Mouse (Mus musculus): Measurements from ENCODE around the gene Cog6.

Gene Cog6

DNA sequence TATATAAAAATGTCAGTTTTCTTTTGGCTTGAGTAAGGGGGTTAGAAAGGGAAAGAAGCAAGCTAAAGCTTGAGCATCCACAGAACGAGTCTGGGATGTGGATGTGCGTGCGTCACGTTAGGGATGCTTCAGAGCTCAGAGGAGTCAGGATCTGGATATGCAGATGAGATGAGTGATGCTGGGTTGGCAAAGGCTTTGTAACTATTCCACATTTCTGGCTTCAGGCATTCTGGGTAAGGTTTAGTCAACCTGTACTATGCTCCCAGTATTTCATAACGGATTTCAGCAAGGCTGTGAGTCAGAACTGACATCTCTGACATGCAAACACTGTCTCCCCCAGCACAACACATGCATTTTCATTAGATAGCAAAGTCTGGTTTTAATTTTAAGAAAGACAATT is 20.4 kb downstream of the Cog6 start:
- TF ChIP-seq GATA4 (IDR thresholded peaks at IDR 0.05; ENCODE audit: insufficient replicate concordance, low read length): no peak

DNA sequence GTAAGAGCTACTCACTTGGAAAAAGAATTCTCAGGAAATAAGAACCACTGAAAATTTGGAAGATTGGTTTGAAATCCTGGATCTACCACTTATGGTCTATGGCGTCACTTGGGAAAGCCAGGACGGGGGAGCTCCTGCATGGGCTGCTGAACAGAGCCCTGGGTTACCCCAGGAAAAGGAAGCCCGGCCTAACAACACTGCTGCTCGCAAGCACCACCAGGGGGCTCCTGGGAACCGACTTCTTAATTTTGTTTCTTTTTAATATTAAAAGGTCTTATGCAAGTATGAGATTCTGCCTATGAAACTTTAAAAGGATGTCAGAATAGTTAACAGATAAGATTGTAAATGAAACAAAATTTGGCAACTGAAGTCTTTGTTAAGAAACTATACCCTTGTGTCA is 22.4 kb downstream of the Cog6 start:
- TF ChIP-seq GATA4 (IDR thresholded peaks at IDR 0.05; ENCODE audit: insufficient replicate concordance, low read length): no peak

DNA sequence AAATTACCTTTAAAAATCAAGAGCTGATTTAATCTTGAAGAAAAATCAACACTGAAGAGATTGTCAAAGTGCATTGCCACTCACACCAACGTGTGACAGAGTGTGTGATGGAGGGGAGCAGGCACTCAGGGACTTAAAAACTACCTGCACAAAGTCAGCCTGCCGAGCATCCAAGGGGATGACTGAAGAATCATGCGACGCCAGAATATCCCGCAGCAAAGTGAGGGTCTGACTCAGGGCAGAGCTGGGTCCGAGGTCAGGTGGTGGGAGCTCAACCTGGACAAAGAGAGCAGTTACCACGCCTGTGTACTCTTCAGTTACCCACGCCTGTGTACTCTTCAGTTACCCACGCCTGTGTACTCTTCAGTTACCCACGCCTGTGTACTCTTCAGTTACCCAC is 23.7 kb downstream of the Cog6 start:
- no peak for TF ChIP-seq GATA4 (IDR thresholded peaks at IDR 0.05; ENCODE audit: insufficient replicate concordance, low read length)

DNA sequence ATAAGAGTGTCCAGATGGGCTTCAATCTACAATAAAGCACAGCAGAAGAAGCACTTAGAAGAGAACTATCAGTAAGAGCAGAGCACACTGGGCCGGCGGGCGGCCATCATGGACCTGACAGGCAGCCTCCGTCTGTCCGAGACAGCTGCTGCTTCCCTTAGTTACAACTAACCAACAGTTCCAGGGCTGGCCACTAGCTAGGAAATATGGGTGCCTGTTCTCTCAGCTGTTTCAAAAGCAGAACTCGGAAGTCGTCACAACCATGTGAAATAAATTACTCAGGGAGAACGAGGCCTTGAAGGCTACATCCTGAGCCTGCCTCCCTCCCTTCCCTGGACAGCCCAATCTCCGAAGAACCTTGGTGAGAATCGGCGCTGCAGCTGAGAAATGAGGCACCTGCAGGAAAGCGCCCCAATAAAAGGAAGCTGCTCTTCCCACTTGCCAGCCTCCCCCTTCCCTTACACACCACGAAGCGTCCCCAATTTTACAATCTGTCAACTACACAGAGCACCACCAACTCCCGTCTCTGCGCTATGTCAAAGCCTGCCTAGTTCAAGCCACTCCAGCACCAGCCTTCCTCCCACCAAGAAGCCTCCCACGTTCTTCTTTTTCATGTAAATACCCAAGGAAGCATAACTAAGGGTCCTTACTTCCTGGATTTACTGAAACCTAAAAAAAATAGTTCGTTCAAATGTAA is 26.8 kb downstream of the Cog6 start:
- no peak for TF ChIP-seq GATA4 (IDR thresholded peaks at IDR 0.05; ENCODE audit: insufficient replicate concordance, low read length)

DNA sequence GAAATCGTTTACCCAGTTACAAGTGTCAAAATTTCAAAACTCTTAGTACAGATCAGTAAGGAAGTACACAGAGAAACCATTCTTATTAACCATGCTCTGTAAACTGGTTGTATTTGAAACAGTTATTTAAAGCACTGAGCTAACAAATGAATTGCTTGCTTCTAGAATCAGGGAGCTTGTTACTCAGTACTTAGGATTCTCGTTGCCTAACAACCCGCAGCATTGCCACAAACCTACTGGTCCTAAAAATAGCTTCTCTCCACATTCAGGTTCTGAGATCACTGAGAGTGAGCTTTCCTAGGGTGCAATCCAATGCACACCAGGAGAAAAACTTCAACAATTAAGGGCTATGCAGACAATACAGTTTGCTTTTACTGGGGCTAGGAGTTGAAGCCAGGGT is 33.3 kb downstream of the Cog6 start:
- TF ChIP-seq GATA4 (IDR thresholded peaks at IDR 0.05; ENCODE audit: insufficient replicate concordance, low read length): no peak

DNA sequence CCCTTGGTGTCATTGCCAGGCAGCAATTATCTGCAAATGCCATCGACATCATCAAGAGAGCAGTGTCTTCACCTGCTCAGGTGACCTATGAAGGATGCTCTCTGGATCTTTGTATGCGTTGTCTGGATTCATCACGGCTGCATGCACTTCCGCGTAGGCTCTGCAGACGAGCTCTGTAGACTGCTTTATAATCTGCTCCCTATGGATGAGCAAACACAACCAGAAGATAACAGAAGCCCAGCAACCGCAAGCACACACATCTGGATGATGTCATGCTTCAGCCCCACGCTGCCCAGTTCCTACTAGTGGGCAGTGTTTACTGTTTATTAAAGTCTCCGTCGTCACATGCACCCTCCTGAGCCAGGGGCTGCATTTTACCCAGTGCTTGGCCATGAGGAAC is 34.0 kb downstream of the Cog6 start:
- no peak for TF ChIP-seq GATA4 (IDR thresholded peaks at IDR 0.05; ENCODE audit: insufficient replicate concordance, low read length)

DNA sequence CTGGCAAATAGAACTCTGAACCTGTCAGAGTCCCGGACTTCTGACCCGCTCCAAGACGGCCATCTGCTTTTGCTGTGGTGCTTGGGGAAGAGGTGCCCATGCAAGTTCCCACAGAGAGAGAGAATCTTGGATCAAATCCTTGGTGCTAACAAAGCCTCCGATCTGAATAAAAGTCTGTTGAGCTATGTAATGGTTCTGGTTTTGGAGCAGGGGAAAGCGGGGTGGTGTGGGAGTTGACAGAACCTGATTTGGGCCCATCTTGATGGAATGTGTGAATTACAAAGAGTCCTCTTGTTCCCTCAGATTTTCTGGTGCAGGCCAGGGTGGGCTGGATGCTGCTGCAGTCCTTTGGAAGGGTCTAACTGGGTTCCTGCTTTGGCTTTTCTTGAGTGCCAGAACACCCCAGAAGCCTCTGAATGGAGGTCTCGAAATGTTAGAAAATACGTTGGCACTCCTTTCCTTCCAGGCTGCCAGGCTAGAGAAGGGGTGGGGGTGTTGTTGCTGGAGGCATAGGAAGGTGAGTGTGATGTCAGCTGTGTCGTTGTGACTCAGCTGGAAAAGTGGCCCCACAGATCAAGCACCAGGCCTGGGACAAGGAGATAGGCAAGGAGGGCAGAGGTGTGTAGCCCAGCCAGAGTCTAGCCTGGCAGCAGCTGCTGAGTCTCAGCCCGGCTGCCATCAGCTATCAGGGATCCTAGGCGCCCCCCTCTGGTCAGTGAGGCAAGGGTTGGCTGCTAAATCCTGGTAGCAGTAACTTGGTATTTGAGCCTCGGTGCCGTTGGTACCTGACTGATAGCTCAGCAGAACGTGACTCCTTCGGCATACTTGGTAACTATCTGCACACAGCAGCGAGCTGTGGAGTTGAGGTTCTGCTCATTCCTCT is 42.1 kb downstream of the Cog6 start:
- no peak for TF ChIP-seq GATA4 (IDR thresholded peaks at IDR 0.05; ENCODE audit: insufficient replicate concordance, low read length)

DNA sequence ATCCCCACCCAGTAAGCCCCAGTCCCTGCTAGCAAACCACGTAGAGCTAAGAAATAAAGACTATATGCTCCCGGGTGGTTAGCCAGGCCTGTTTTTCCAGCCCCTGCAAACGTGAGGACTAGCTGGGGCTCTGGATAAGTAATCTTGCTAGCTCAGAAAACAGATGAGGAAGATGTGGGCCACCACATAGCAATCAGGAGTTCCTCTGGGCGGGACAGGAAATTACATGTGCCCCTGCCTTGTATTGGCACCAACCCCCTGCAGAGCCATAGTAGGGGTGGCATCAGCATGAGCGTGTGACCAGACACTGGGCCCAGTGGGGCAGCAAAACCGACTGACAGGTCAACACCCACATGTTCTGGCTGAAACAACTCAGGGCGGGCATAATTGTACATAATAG is 44.1 kb downstream of the Cog6 start:
- TF ChIP-seq GATA4 (IDR thresholded peaks at IDR 0.05; ENCODE audit: insufficient replicate concordance, low read length): no peak

DNA sequence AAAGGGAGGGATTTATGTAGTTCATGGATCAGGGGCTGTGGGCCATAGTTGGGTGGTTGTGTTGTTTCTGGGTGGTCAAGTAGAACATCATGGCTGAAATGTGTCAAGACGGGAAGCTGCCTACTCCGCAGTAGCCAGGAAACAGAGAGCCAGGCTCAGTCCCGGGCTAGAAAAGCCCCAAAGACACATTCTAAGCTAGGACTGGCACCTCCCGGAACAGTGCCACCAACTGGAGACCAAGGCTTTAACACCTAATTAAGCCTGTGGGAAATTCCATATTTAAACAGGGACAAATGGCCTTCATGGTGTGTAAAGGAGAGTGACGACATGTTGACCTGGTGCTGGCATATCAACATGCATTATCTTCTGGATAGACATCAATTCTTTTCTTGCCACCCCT is 50.0 kb downstream of the Cog6 start:
- TF ChIP-seq GATA4 (IDR thresholded peaks at IDR 0.05; ENCODE audit: insufficient replicate concordance, low read length): no peak

DNA sequence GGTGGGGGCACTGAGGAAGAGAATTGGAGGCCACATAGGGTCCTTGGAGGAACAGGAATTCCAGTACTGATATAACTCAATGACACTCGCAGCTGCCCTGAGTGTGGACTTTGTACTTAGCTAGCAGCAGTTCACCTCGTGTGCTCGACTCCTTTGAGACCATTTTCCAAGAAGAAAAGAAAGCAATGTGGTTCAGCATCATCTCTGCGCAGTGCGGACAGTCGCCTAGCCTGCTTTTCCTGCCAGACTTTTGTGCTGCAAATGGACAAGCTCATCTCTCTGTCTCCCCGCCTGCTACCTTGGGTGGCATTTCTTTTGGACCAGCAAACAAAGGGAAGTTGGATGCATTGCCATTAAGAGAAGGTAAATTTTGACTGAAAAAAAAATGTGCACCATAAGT is 52.8 kb downstream of the Cog6 start:
- TF ChIP-seq GATA4 (IDR thresholded peaks at IDR 0.05; ENCODE audit: insufficient replicate concordance, low read length): no peak

DNA sequence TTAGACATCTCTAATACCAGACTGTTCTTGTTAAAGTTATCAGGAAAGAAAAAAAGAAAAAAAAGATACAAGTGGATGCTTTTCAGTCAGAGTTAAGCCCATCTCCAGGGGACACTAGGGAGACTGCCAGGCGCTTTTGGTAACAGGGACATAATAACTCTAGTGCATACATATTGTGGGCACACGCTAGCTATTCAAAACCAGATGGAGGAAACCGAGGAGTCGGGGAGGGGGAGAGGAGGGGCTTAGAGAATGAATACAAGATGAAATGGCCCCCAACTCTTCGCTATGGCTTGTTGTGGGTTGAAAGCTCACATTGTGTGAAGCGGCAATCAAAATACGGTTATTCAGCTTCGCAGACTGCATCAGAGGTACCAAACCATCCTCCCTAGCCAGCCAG is 53.6 kb downstream of the Cog6 start:
- no peak for TF ChIP-seq GATA4 (IDR thresholded peaks at IDR 0.05; ENCODE audit: insufficient replicate concordance, low read length)

DNA sequence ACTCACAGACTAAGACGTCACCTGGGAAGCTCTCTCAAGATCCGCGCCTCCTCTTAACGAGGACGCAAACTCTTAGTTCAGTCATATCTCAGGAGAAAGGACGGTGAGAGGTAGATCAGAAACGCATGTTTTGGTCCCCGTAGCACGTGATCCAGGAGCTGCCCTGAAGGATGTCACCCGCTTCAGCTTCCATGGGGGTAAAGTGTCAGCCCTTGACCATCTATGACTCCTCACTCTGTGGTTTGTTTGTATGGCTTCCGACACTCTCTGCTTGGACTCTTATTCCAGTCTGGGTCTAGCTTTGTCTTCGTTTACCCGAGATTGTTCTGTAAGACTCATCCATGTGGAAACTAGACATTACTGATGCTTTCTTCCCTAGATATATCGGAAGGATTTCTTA is 54.6 kb downstream of the Cog6 start:
- no peak for TF ChIP-seq GATA4 (IDR thresholded peaks at IDR 0.05; ENCODE audit: insufficient replicate concordance, low read length)

DNA sequence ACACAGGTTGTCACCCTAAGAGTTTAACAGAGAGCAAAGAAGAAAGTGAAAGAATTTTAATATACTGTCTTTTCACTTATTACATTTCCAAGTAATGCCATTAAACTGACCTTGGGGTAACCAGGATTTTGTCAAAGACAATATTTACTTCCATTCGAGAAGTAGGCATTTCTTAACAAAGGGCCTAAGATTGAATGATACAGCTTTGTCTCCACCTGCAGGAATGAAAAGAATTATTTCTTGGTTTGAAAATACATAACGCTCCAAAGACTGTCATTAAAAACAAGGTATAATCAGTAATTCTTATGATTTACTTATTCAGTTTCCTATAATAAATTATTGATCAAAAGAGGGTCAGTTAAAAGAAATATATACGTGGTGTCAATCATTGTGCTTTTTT is 55.4 kb downstream of the Cog6 start:
- no peak for TF ChIP-seq GATA4 (IDR thresholded peaks at IDR 0.05; ENCODE audit: insufficient replicate concordance, low read length)

DNA sequence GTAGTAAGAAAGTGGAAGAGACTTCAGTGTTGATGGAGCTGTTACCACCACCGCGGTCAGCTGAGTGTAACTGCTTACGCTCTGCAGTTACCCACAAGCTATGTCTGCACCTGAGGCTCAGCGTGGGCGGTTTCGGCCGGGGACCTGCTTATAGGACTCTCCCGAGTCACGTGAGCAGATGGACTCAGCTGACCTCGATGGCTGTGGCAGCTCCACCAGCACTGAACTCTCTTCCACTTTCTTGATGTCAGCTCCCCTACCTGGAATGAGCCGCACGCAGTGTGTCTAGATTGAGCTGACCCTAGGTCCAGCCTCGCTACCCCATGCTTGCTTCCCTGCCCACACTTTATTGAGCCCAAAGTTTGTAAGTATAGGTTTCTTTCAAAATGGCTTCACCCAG is 56.1 kb downstream of the Cog6 start:
- TF ChIP-seq GATA4 (IDR thresholded peaks at IDR 0.05; ENCODE audit: insufficient replicate concordance, low read length): no peak

DNA sequence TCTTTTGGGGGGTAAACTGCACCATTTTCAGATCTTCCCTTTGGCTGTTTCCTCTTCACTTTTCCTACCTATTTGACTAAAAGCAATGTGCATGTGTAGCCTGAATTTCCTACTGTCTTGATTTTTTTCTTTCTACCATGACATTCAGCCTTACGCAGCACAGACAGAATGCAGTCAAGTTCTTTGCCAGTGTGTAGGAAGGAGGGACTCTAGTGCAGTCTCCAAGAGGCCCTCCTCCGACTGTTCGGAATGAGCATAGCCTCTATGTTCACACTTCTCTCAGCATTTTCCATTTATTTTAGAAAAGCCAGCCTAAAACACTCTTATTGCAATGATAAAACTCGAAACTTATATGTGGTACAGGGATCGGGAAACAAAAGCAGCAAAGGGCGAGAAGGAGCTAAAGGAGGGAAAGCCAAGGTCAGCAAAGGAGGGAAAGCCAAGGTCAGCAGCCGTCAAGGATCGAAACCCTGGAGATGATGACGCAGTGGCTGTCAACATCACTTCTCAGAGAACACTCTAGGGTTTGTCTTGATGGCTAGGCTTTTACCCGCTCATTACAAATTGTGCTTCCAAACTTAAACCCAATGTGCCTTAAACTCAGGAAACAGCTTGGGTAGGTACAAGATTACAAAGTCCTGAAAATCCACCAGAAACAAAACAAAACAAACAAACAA is 58.5 kb downstream of the Cog6 start:
- no peak for TF ChIP-seq GATA4 (IDR thresholded peaks at IDR 0.05; ENCODE audit: insufficient replicate concordance, low read length)

DNA sequence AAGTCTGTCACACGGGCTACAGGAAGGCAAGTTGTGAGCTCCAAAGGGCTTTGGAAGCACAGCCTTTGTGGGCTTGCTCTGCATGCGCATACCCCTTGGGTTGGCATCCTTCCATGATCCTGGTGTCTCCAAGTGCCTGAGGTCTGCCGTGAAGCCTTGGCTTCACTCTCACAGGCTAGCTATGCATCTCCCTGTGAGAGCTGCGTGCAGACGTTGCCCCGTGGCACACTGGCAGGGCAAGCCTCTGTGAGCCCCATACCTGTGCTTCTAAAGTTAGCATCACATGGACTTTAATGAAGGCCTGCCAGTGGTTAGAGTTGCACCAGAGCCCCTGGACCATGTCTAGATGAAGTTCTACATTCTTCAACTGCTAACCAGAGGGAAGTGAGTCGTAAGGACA is 59.2 kb downstream of the Cog6 start:
- no peak for TF ChIP-seq GATA4 (IDR thresholded peaks at IDR 0.05; ENCODE audit: insufficient replicate concordance, low read length)

All from liver, adult (tissue).